Mouse (Mus musculus) cerebellum, adult 9-11 months (tissue): ENCODE data around the gene Ftl1.
A peak's percentile ranks its signal among the peaks of the same experiment; 100 is the strongest.
"Not testable (repeated sequence)": the region's sequence is repeated elsewhere in the genome, so short reads cannot be mapped to it uniquely, and the experiment has no call there.

Source experiments
- DNase-seq: peaks from one replicate; pipeline ENCODE4 v3.0.0; 2022

Gene Ftl1

GRCm38 (mm10) chr7:45475291-45475969 lies 15.7 kb upstream of the Ftl1 start:
- no peak for DNase-seq

GRCm38 (mm10) chr7:45470869-45471268 lies 11.2 kb upstream of the Ftl1 start:
- no peak for DNase-seq

DNA sequence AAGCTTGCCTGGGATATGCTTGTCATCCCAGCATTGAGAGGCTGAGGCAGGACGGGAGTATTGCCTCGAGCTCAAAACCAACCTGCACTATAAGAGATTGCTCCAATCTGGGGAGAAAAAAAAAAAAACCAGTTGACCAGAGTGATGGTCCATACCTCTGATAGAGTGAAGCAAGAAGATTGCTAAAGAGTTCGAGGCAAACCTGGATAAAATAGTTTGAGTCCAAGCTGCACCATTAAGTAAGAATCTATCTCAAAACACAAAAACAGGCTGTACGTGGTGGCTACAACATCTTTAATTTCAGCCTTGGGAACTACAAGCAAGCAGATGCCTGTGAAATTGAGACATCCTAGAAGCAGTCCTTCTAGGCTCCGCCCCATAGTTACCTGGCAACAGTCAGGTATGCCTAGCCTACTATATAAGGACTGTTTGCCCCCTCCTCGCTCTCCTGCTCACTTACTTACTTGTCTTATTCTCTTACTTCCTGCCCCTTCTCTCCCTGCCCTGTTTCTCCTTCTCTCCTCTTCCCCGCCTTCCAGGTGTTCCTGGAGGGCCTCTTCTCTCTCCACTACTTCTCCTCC lies 7.5 kb upstream of the Ftl1 start:
- no peak for DNase-seq

- peak; percentile 98 for DNase-seq
Observed at GRCm38 (mm10) chr7:45466283-45467089, 6.8 kb upstream of the Ftl1 start, which contains the start of gene Bax. Bax (minus strand) TSS chr7:45466898.

- DNase-seq, result no peak
Observed at GRCm38 (mm10) chr7:45465549-45465948, 5.9 kb upstream of the Ftl1 start.

GRCm38 (mm10) chr7:45465112-45465511 lies 5.4 kb upstream of the Ftl1 start:
- no peak for DNase-seq

- DNase-seq, result no peak
Observed at GRCm38 (mm10) chr7:45463987-45464778, 4.5 kb upstream of the Ftl1 start.

GRCm38 (mm10) chr7:45462868-45463267 lies 3.2 kb upstream of the Ftl1 start:
- DNase-seq, result not testable (repeated sequence)

GRCm38 (mm10) chr7:45462325-45462724 lies 2.6 kb upstream of the Ftl1 start:
- DNase-seq, result no peak

DNA sequence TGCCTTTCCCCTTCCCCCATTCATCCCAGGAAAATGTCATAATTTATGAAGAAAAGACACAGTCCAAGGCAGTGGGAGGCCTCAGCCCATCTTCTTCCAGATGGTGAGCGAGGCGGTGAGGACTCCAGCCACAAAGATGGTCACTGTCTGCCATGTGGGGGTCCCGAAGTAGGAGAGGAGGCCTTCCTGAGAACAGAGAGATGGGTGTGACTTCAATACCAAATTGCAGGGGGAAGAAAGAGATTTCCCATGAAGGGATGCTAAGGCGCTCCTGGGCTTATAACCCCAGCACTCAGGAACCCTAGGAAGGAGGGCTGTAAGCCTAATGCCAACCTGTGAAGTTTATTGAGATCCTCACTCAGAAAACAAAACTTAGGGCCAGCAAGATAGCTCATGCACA lies 2.1 kb upstream of the Ftl1 start:
- DNase-seq, result no peak

DNA sequence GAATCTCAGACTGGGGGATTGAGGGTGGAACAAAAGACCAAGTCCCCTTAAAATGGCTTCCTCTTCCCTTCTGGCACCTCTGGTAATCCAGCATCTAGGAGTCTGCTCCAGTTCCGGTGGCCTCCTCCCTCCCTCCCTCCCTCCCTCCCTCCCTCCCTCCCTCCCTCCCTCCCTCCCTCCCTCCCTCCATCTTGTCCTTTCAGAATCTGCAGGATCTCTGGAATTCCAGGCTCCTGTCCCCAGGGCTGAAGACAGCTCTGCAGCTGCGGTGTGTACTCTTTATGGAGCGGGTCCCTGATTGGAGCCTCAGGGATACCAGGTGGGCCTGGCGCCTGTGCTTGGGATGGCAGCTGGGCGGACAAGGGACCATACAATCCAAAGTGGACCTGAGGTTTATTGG lies 1.6 kb upstream of the Ftl1 start:
- DNase-seq, result no peak

DNA sequence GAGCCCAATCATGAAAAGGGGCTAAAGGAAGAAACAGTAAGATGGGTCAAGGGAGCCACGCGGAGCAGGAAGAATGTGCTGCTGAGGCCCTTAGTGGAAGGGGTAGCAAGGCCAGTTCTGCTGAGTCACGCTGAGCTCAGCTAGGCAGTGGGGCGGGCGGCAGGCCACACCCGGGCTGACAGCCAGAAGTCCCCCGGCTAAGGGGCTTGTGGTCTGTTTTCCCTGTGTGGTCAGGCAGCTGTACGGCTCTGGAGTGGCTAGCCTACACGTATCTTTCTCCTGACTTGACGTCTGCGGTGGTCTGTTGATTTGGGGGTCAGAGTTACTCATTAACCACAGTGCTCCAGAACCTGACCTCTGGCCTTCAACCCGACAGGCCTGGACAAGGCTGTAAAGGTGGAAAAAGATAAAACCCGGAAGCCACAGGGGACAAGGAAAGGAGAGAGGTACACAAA lies 1.2 kb upstream of the Ftl1 start:
- DNase-seq, result peak; percentile 58

- peak; percentile 56 for DNase-seq
Observed at GRCm38 (mm10) chr7:45460377-45460776, 693 bp upstream of the Ftl1 start.

- peak; percentile 81 for DNase-seq
Observed at GRCm38 (mm10) chr7:45458748-45459563, 728 bp downstream of the Ftl1 start.

DNA sequence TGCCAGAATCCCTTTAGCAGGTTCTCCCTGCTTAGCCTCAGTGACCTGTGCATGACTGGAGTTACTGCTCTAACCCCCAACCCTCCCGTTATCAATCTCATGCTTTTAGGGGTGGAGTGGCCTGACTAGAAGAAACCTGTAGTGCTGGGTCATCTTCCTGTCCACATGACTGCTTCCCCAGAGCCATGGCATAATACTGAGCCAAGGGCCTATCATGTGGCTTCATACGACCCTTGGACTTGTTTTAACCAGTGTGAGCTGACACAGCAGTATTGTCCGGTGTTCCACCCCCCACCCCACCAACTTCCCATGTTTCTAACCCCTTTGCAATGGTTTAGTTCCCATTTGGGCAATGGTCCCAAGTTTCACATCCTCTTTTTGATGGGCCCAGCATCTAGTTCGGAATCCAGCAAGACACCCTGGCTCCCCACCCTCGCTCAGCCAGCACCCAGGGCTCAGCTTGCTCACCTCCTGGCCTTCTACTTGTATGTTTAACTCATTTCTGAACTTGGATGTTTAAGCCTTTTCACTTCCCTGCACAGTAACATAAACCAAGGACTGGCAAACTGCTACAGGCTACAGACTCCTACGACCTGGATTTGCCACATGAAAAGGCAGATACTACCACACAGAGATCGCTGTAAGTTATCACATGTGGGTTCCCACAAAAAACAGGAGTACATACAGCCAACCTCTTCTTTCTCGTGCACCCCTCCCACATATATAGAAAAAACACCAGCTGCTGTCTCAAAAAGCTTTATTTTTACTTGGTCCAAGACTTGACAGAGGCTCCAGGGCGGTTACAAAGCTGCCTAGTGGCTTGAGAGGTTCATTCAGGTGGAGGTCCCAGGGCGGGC lies 2.3 kb downstream of the Ftl1 start:
- DNase-seq, result peak; percentile 32

- no peak for DNase-seq
Observed at GRCm38 (mm10) chr7:45456721-45457203, 2.9 kb downstream of the Ftl1 start.

DNA sequence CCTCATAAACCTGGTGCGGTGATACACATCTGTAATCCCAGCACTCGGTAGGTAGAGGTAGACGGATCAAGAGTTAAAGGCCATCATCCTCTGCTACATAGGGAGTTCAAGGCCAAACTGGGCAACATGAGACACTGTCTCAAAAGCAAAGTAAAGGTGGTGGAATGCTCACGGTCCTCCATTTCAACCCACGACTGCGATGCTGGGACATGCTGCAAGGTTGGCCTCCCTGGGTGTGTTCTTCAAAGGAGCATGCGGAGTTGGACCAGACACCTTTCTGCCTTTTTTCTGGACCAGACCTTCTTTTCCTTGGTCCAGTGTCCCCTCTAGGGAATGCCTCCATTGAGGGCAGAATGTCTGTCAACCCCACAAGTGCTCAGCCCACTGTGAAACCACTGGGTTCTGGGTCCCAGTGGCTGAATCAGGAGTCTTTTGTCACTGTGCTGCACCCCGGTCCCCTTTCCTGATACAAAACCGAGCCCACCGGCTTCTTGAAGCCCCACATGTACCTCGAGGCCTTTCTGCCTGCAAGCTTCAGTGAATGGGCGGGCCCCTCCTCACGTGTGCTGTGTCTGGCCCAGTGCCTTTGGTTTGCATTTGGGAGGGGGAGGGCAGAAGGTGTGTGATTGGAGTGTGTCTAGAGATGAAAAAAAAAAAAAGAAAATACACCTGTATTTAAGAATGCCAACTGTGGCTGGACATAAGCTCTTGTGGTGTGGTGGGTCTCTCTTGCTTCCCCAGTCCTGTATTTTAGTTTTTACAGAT lies 3.6 kb downstream of the Ftl1 start:
- DNase-seq, result peak; percentile 34

GRCm38 (mm10) chr7:45454971-45455370 lies 4.7 kb downstream of the Ftl1 start:
- DNase-seq, result peak; percentile 45

GRCm38 (mm10) chr7:45451344-45451982 lies 8.2 kb downstream of the Ftl1 start:
- peak; percentile 83 for DNase-seq

DNA sequence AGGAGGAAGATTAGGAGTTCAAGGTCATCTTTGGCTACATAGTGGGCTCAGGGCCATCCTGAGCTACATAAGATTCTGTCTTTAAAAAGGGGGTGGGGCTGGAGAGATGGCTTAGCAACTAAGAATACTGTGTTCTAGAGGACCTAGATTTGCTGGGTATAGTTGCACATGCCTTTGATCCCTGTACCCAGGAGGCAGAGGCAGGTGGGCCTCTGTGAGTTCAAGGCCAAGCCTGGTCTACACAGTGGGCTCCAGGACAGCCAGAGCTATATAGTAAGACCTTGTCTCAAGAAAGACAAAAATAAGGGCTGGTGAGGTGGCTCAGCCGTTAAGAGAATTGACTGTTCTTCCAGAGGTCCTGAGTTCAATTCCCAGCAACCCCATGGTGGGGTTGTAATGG lies 9.7 kb downstream of the Ftl1 start:
- no peak for DNase-seq
